Mouse (Mus musculus): ENCODE measurements at regions not wholly inside any gene's neighbourhood (a gene's known extent, or its start where the extent isn't known, plus 50 kb on each side); places are given as distances from the start of the nearest gene placed in this dataset.

DNA sequence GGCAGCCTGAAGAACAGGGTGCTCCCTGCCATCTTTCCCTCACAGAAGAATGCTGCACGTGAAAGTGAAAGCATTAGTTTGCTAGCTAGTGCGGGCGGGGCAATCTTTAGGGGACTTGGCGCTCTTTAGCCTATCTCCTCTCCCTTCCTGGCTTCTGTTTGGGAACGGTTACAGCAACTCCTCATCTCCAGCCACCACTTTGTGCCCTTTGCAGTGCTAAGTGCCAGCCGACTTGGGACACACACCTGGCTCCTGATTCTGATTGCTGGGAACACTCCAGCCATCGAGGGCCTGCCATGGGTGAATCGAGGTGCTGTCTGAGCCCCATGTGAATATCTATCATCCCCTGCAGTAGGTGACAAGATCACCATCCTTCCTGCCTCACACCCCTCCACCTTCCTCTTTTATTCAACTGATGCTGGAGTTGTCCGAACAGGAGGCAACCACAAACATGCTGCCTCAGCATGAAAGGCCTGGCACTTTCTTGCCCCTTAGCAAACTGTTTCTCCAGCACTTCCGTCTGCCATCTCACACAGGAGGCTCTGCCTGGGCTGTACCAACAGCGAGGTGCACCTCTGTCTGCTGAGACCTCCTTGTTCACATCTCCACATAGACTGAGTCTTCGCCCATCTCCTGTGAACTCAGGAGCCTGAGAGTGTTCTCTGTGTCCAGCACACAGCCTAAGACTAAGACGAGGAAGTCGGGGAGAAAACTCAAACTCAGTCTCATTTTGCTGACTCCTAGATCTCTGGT is 66.2 kb upstream of the Glrp1 start:
- TF ChIP-seq CTCF (IDR thresholded peaks at IDR 0.05; ENCODE audit: low read depth, low read length) (no peak), GATA1 (IDR thresholded peaks at IDR 0.05; ENCODE audit: borderline replicate concordance, low read length) (no peak)
